Mouse (Mus musculus) kidney, postnatal 25 days (tissue): ENCODE measurements at regions not wholly inside any gene's neighbourhood (a gene's known extent, or its start where the extent isn't known, plus 50 kb on each side); places are given as distances from the start of the nearest gene placed in this dataset.
A peak's percentile ranks its signal among the peaks of the same experiment; 100 is the strongest.

ENCODE experiments used
- DNase-seq, 2 experiments: peaks; one replicate each; pipeline ENCODE4 v3.0.0; 2021; ENCODE audit warnings: mixed read lengths in 2 of 2

DNA sequence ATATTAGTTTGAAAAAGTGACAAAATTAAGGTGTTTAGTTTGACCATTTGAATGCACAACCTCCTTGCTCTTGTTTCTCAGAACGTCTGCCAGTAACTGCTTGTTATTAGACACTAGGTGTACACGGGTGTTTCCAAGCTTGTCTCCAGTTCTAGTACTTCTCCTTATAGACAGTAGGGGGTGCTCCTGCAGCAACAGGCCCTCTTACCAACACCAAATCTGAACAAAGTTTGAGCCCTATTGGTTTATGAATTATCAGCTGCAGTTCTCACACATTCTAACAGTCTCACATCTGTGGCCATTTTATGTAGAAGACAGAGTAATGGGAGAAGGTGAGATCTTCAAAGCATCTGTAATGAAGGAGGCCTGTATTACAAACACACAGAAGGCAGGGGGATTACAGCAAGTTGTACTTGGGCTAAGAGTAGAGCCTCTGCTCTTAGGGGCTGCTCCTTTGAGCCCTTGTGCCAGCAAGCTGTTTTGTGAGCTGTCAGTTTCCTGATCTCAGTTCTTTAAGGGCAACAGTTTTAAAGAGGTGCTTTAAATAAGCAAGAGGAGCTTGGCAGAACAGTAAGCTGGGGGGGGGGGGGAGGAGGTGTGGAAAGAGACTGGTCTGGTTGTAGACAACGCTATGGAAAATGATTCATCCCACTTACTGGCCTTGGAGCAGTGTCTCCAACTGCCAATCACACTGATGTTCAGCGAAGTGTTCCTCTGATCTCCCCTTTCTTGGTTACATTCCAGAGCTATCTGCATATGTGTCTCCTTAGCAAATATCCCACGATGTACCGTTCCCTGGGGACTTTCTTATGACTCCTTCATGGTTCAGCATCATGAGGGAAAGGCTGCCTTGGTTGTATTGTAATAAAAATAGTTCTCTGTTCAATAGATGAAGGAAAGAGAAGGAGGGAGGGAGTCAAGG lies 71.3 kb upstream of the Cep162 start:
- no peak for DNase-seq

DNA sequence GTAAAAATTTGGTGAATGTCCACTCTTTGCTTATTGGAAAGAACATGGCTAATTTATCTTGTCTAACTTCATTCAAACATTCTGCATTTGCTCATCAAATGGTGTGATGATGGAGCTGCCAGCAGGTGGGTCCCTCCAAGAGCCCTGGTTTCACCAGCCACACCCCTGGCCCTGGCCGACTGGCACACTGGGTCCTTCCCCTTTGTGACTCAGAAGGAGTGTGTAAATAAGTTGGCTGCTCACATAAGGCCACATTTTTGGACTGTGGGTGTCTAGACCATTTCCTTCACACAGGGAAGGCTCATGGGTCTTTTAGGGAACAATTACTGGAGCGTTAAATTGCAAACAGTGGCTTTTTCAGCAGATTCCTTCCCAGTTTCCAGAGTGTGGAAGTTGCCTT lies 68.4 kb upstream of the Cep162 start:
- DNase-seq: peak in 1 of 2 experiments; percentile 34

DNA sequence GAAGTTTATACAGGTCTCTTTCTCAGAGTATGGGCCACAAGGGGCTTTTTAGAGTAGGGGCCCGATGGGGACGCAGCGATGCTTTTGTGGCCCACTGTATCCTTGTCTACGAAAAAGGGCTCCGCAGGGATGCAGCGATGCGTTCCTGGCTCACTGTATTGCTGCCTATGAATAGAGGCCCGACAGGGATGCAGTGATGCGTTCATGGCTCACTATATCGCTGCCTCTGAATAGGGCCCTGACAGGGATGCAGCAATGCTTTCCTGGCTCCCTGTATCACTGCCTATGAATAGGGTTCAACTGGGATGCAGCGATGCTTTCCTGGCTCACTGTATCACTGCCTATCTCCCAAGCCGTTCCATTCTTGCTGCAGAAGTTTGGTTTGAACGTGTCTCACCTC lies 65.4 kb upstream of the Cep162 start:
- no peak for DNase-seq

DNA sequence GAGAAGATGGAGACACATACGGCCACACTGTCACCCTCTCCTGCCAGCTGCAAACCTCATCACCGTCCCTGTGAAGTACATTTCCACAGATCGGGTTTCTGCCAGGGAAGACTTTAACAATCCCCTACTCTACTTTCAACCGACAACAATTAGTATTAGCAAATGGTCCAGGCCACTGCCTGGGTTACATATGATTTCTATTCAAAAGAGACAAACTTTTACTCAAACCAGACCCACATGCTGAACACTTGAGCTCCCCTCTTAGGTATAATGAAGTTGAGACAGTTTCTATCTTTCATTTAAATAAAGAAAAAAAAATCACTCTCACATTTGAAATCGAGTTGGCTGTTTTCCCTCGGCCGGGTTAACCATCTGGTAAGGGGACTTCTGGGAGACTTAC lies 63.4 kb upstream of the Cep162 start:
- DNase-seq: no peak

DNA sequence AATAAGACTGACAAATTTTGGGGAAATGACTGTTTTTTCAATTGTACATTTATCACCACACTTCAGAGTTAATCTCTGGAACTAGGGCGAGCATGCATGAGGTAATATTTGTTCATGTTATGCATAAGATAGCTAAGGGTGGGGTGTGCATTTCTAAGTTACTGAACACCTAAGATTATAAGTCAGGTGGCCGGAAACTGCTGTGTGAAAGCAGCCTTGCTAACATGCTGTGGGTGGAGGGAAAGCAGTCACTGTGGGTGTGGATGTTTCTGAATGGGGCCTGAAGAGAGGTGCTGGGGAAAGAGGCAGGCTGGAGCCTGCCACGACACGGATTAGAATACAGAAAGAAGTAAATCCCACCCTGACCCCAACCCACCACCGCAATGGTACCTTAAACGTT lies 54.8 kb upstream of the Cep162 start:
- no peak for DNase-seq
